Mouse (Mus musculus) heart, postnatal 36 days (tissue): ENCODE measurements at regions not wholly inside any gene's neighbourhood (a gene's known extent, or its start where the extent isn't known, plus 50 kb on each side); places are given as distances from the start of the nearest gene placed in this dataset.
A peak's percentile ranks its signal among the peaks of the same experiment; 100 is the strongest.

Experiments used
- DNase-seq, 2 experiments: peaks; one replicate each; pipeline ENCODE4 v3.0.0; 2021 to 2022
- intact Hi-C: fragments of 180-260 bp; cut with DNase I; formaldehyde crosslinking; loops from one replicate; pipeline ENCODE4 v1.15.1; 2025

DNA sequence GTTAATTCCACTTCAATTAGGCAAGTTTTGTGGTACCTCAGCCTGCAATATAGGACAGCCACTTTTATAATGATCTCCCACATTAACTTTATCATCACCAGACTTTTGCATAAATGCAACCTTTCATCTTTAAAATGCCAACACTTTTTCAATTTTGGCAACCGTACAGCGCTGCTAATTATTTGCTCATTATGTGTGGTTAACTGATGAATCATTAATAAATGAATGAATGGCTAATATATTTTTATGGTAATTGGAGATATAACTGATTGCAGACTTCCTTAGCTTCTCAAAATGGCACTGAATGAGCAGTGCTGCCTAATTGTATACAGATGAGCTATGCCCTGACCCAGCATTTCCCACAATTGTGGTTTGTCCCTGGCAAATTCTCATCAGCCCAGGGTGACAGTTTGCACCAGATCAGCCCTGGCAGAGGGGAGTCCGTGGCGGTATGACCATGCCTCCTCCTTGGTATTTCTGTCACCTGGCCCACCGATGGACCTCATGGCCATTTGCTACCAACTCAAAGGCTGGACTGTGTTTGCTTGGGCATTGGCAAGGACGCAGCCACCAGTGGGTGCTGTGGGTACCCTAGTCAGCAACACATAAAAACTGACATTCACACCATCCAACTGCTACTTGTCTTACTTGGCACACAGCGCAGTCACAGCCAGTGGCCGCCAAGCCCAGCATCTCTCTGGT is 173.7 kb upstream of the Lmo4 start:
- DNase-seq: no peak
- intact Hi-C loops: no loop called here

DNA sequence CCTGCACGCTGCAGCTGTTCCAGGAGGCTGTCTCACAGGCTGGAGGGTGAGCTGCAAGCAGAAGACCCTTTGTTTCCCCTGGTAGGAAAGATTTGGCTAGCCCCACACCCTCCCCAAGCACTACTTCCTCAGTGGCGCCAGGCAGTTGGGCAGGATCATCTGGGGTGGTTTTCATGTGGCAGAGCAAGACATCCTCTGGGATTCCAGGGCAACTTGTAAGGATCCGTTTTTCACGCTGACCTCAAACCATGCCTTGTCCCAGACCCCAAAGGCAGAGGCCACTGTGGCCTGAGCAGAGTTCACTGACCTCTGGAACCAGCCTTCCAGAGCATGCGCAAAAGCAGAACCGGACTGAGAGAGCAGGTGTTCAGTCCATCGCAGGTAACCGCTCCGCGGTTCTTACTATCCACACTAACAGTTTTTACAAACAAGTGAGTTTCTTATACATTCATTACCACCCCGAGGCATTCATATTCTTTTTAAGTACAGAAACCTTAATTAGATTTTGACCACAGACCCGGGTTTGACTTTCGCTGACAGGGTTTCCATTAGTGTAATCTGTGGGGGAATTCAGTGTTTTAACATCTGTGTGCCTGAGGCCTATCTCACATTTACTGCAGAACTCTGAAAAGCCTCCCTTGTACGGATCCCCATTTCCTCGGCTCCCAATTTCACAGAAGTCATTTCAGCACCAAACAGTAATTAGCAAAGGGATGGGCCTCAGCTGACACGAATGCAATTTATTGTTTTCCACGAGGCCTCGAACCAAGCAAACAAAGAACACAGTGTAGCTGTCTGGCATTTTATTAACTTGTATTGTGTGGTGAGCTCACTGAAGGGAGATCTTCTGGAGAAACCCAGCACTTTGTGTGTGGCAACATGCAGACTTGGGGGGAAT is 172.9 kb upstream of the Lmo4 start:
- no peak for DNase-seq
- intact Hi-C loops: no loop called here

DNA sequence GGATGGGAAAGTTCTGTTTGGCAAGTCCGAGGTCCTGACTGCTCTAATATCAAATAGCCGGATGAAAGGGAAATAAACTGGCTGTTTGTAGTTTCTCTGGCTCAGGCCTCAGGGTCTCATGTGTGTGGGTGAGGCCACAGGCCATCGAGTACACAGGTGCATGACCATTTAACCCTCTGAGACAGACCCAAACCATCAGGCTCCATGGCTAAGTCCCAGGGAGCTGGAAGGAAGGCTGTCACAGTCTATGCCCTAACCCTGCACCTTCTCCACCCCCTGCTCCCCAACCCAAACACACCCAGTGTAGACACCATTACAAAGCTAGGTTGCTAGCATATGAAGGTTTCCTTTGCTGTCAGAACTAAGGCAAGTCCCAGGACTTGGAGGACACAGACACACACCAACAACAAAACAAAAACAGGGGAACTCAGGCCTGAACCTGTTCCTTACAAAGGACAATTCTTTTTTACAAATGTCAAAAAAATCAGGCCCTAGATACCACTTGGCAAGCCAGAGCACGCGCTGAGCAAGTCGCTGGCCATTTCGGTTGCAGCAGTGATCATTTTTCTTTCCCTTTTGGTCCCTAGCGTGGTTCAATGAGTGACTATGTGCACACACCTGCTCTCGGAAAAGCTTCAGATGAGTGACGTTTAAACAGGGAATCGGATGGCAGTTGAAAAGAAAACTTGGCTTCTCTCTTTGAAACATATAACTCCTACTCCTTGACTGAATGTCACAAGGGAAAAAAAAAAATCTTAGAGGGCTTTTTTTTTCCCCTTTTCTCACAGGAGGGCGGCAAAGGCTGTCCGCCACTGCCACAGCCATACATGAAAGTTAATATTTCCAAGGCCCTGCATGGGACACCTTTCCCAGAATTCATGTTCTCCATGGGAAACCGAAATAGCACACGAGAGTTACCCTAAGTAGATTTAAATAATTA is 171.7 kb upstream of the Lmo4 start:
- no peak for DNase-seq
- intact Hi-C loops: no loop called here

DNA sequence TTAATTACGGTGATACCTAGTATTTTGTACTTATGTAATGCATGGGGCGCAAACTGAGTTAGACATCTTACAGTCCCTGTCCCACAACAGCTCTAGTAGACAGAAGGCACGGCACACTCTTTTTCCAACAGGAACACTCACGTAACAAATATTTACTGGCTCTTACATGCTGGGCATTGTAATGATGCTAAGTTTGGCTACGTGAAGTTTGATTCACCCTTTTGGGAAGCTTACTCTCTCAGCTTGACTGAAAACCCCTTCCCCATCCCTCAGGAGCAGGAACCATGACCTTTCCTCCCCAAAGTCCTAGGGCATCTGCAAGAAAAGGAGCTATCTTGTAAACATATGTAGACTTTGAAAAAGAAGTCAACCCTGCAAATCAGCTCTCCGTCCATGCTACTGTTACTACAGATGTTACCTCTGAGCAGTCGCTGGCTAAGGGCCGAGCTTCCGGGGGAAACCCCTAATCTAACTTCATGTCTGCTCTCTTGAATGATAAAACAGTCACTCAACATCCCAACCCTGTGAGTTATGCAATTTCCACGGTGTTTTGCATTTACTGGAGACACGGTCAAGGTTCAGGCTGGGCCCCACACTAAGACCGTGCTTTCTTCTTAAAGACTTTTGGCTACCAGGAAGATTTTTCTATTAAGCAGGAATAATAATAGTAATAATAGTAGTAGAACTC is 170.8 kb upstream of the Lmo4 start:
- no peak for DNase-seq
- intact Hi-C loops: no loop called here

DNA sequence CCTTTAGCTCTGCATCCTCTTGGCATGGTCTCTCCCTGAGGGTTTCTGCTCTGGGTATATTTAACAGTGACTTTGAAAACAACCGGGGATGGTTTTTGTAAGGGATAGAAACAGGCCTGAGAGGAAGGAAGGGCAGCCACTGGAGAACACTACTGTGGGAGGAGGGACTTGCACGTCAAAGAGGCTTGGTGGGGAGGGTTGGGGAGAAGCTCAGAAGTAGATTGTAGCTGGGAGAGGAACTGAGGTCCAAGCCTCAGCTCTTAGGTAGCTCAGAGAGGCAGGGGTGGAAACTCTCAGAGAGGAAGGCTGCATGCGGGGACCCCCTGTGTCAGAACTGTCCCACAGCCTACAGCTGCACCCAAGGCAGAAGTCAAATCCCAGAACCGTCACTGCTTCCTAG is 163.3 kb upstream of the Lmo4 start:
- no peak for DNase-seq
- intact Hi-C loops: no loop called here

DNA sequence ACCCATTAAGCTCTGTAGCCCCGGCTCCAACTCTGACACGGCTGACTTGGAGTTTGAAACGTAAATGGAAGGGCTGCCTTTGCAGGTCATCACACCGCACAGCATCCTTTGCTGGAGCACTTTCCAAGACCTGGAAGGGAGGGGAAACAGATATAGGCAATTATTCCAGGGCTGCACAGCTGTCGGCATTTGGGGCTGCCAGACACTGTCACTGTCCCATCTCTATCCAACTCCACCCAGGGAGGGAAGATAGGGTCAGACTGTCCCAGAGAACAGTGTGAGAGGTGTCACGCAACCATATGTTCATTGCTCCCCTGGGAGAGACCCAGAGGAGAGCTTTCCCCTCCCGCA is 162.7 kb upstream of the Lmo4 start:
- no peak for DNase-seq
- intact Hi-C loops: no loop called here

DNA sequence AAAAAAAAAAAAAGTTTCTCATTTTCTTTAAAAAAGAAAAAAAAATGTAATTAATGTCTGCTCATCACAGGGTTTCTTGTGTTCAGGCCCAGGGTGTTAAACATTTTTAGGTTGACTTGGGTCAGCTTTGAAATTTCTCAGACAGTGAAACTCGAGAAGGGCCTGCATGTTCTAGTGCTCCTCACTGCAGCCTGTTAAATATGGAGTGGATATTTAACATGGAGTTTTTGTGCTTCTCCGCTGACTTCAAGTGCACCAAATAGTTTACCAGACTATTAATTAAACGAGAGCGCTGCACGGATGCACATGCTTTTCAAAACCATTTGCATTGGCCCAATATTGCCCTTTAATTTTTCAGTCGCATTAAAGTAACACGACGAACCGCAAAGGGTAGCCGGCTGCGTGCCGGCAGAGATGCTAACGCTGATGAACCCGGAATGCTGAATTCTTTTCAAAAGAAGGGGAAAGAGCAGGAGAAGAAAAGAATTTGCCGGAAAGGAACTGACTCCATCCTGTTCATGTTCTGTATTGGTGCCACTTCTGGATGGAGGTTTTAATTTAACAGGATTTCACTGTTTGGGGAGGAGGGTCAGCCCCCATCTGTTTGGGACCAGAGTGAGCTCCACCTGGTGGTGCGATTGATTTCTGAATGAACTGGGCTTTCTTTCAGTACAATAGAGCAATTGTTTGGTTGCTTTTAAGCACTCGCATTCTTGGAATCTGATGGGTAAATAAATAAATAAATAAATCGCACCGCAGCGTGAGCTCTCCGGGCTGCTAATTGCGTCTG is 162.2 kb upstream of the Lmo4 start:
- DNase-seq: peak; percentile 2 to 8
- intact Hi-C loops: no loop called here

DNA sequence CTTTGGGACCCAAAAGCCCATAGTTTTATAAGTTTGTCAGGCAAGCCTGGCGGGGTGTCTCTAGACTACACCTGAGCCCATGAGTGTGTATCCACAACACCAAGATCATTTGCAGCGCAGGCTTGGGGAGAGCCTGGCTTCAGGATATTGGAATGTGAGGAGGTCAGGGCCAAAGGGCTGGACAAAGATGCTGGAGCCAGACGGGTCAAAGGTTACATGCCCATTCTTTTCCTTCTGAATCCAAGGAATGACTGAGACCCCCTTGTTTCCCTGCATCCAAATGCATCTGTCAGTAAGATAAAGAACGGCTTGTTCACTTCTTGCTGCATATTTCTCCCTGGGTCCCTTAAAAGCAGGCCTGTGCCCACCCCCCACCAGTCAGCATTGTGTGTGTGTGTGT is 160.9 kb upstream of the Lmo4 start:
- intact Hi-C loops: no loop called here
- no peak for DNase-seq

DNA sequence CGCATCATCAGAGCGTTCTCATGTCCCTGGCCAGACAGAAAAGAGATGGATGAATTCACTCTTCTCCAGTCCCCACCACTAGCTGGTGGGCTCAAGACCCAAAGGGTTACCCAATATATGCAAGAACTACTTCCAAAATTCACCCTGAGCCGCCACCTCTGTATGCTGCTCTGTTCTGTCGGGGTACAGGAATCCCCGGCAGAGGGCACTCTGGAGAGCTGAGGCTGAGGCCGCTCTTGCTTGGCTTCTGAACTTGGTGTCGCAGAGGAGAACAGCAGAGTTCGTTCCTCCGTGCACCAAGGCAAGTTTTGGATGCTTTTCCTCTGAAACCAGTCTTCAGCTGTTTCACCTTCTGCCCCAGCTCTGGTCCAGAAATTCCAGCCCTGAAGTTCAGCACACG is 157.5 kb upstream of the Lmo4 start:
- intact Hi-C loops: loop anchor here (5.0 kb wide), 1 partner anchor 35 kb away; no protein-coding TSS in a partner anchor
- peak; percentile 25 to 52 for DNase-seq

DNA sequence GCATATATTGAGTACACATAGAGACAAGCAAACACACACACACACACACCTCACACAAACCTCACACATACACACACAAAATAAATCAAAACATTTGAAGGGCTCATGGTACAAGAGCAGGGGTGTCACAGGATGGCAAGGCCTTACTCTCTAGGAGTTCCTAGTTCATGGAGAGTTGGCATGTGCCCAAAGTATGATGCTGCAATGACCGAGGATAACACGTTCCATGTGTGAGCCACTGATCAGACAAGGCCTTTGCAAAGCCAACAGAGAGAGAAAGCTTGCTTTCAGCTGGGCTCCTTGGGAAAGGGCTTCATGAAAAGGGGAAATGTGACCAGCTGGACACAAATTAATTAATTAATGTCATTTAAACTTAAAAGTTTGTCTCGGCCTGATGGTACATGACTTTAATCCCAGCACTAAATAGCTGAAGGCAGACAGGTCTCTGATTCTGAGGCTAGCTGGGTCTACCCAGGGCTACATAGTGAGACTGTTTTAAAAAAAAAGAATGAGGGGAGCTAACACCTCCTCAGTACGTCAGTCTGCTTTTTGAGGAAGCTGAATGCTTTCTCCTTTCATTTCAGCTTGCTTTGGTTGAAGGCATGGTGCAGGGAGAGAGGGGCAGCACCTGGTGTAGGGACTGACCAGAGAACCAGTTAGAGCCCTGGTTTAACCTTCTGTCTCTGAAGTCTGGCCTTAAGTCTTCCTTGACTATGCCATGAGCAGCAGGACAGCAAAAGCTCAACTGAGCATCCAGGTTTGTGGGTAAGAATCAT is 156.4 kb upstream of the Lmo4 start:
- DNase-seq: no peak
- intact Hi-C loops: loop anchor here (5.0 kb wide), 1 partner anchor 36 kb away; no protein-coding TSS in a partner anchor

DNA sequence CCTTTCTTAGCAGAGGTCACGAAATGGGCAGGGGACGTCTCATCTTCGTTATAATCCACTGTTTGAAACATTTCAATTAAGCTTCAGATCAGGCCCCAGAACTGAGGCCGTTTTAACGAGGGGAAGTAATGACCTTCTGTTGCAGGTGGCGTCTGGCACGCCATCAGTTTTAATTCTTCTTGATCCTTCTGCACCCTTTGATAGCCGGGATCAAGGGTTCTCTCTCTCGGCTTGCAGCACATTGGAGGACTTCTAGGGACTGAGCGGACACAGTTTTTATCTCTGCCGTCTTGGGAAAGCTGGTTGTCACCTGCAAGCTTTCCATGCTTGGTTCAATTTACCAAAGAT is 151.9 kb upstream of the Lmo4 start:
- intact Hi-C loops: no loop called here
- no peak for DNase-seq

DNA sequence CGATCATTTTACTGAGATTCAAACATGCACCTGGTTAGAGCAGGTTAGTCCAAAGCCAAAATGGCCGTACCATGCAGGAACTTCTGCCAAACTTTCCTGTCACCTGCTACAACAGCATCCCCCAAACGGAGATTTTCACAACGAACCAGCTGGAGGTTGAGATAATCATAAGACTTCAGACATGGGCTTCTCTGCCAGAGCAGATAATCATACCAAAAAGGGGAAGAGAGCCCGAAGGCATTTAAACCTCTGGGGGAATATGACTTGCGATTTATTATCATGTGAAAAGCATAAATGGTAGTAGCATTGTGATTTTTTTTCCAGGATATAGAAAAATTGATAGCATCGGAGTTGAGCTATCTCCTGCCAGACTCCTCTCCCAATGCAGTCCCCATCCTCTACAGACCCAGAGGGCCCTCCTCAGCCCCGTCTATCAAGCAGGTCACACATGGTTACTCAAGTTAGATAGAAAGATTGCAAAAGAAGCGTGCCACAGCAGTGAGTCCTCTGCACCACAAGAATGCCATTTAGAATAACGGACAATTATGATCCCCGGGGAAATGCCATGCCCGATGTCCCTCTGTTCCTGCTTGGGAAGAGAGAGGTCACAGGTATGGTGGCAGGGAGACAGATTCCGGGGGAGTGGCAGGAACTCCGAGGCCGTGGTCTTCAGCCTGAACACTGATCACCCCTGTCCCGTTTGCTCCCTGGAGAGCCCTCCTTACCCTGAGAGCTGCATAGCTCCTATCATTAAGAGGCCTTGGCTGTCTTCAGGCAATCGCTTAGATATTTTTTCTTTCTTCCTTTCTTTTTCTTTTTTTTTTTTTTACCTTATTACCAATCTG is 151.3 kb upstream of the Lmo4 start:
- intact Hi-C loops: no loop called here

DNA sequence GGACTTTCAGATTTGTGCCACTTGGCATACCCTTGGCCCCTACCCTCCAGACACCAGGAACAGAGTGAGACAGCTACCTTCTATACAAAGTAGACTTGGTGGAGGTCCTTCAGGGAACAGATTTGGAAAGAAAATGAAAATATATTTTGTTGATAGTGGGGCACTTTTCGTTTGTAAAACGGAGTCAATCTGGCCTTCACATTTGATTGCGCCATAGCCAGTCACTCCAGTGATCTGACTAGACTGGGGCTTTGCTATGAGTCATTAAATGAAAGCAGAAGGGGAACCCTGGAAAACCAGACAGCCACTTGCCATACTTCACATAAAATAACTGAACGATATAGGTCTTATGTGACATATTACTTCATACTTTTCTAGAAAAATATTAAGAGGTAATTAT is 147.5 kb upstream of the Lmo4 start:
- intact Hi-C loops: no loop called here
- DNase-seq: no peak

More for the DNA sequence above, 151.3 kb upstream of the Lmo4 start:
- DNase-seq: no peak

DNA sequence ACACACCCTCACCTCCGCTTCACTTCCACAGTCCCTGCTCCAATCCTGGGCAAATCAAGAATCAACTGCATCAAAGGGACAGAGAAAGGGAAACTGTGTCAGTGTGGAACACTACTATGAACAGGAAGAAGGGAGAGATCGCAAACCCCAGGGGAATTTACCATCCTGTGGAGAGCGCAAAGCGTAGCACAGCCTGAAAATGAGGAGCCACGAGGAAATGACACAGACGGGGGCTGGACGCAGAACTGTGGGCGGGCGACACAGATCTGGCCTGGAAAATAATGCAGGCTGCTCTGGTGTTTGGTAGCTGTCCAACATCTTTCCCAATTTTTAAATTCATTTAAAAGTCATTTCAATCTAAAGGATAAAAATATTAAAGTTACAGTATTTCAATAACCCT is 143.4 kb upstream of the Lmo4 start:
- DNase-seq: no peak
- intact Hi-C loops: no loop called here

DNA sequence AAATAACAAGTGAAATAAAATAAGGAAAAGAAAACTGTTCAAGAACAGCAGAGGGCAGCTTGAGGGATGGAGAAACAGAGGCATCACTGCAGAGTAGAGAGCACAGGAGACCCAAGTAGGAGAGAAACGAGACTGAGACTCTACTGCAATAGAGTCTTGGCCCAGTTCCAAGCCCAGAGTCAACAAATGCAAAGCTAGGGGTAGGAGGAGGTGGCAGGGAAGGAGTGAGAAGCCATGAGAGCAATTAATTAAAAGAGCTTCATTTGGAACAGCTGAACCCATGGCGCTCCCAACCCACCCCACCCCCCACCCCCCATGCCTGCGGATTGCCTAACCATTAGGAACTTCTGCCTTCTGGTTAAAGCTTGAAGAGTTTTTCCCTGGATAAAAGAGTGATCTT is 130.2 kb upstream of the Lmo4 start:
- intact Hi-C loops: no loop called here
- DNase-seq: no peak

DNA sequence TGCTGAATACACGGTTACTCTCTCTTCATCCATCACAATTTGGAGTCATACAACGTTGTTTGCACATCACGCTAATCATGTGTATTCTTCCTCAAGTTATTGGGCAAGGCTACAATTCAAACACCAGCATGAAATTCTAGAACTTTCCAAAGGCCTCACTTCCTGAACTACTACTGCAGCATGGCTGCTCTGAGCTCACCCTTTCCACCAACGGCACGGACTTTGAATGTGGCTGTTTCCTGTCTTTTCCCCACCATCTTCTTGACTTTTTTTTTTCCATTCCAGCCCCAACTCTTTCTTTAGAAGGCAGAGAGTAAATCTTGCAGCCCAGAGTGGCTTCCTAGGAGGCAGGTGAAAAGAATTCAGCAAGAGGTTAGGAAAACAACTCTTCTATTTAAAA is 129.2 kb upstream of the Lmo4 start:
- DNase-seq: no peak
- intact Hi-C loops: no loop called here

DNA sequence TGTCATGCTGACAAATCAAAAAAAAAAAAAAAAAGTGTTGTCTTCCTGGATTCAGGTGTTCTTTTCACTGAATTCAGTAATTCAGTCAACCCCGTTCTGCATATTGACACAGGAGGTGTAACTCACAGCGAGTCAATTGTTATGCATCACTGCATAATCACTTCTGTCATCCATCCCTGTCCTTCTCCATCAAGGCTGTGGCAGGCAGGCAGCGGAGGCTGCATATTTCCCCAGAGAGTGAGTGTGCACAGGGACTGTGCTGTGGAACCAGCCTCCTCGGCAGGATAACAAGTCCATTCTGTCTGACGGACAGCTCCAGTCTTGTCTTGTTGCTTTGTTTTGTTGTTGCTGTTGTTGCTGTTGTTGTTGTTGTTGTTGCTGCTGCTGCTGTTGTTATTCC is 127.3 kb upstream of the Lmo4 start:
- no peak for DNase-seq
- intact Hi-C loops: no loop called here

DNA sequence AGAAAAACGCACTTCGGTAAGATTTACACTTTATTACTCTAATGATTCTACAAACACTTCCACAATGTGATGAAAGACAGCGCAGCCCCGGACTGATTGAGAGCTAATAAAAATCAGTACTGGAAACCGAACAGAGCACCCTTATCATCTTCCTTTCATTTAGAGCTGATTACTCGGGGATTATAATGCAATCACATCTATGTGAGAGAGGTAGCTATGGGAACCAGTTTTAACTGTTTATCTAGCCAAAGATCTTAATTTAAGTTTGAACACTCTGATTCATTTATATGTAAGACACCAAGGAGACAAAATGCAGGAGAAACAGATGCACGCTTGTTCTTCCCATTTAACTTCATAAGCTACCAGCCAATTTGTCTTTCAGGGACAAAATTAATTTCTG is 124.1 kb upstream of the Lmo4 start:
- intact Hi-C loops: no loop called here
- no peak for DNase-seq
